Mouse (Mus musculus) MEL (cell line): Measurements from ENCODE around the gene Commd2. TPM values are rescaled to one million over a fixed set of nuclear protein-coding genes. Genes with fewer than 3 reads are reported as not detected.

Experiments used
- DNase-seq: peaks from one replicate; pipeline ENCODE4 v3.0.0; 2011; ENCODE audit warnings: low read depth, low spot score
- H3K27ac ChIP-seq: 2 replicates; pipeline ENCODE4 v1.5.1; 2012; ENCODE audit warnings: low read depth, mild to moderate bottlenecking, control low read depth, low read length, moderate library complexity; ENCODE audit not compliant: control insufficient read depth
- H3K27me3 ChIP-seq, 2 experiments: fragments of 150-350 bp in 1 of 2; sonication (generic) in 1 of 2; 2 replicates each; pipeline ENCODE4 v1.6.1; 2012; ENCODE audit warnings: low read length in 2 of 2, mild to moderate bottlenecking in 2 of 2, improper control_type of control experiment in 1 of 2, moderate library complexity in 1 of 2; ENCODE audit not compliant: insufficient read depth in 2 of 2, control insufficient read depth in 1 of 2
- H3K36me3 ChIP-seq, 2 experiments: 2 replicates each; pipeline ENCODE4 v1.6.1; 2012 to 2014; ENCODE audit warnings: low read length in 2 of 2, improper control_type of control experiment in 1 of 2, inconsistent platforms in 1 of 2, mild to moderate bottlenecking in 1 of 2; ENCODE audit not compliant: insufficient read depth in 2 of 2, control insufficient read depth in 1 of 2
- H3K4me1 ChIP-seq, 2 experiments: fragments of 150-350 bp in 1 of 2; sonication (generic) in 1 of 2; 2 replicates each; pipeline ENCODE4 v1.6.1; 2012; ENCODE audit warnings: low read length in 2 of 2, improper control_type of control experiment in 1 of 2, mild to moderate bottlenecking in 1 of 2; ENCODE audit not compliant: insufficient read depth in 2 of 2, control insufficient read depth in 1 of 2
- H3K4me3 ChIP-seq, 2 experiments: fragments of 150-350 bp in 1 of 2; sonication (generic) in 1 of 2; 2 replicates each; pipeline ENCODE4 v1.5.1; 2012; ENCODE audit warnings: low read depth in 2 of 2, low read length in 2 of 2, mild to moderate bottlenecking in 2 of 2, moderate library complexity in 2 of 2, control low read depth in 1 of 2, improper control_type of control experiment in 1 of 2; ENCODE audit not compliant: control insufficient read depth in 1 of 2, insufficient read depth in 1 of 2
- H3K79me2 ChIP-seq: 2 replicates; pipeline ENCODE4 v1.6.1; 2012; ENCODE audit warnings: mild to moderate bottlenecking, low read length, moderate library complexity; ENCODE audit not compliant: control insufficient read depth, poor library complexity, insufficient read depth
- H3K9ac ChIP-seq: 2 replicates; pipeline ENCODE4 v1.6.1; 2012; ENCODE audit warnings: low read depth, mild to moderate bottlenecking, control low read depth, low read length, moderate library complexity; ENCODE audit not compliant: control insufficient read depth, poor library complexity, severe bottlenecking
- H3K9me3 ChIP-seq: fragments of 150-350 bp; sonication (generic); replicated peaks from 2 replicates; pipeline ENCODE4 v1.6.1; 2012; ENCODE audit warnings: mild to moderate bottlenecking, low read length, improper control_type of control experiment, moderate library complexity; ENCODE audit not compliant: insufficient read depth
- BHLHE40 ChIP-seq: IDR thresholded peaks from 2 replicates; pipeline ENCODE4 v1.6.1; 2012; ENCODE audit warnings: low read depth, mild to moderate bottlenecking, inconsistent platforms, low read length, improper control_type of control experiment, borderline replicate concordance
- CHD1 ChIP-seq: IDR thresholded peaks from 2 replicates; pipeline ENCODE4 v1.6.1; 2012; ENCODE audit warnings: low read depth, mild to moderate bottlenecking, inconsistent platforms, low read length, improper control_type of control experiment
- CHD2 ChIP-seq: IDR thresholded peaks from 2 replicates; pipeline ENCODE4 v1.6.1; 2011; ENCODE audit warnings: low read length, improper control_type of control experiment
- CTCF ChIP-seq, 3 experiments: IDR thresholded peaks in 2 of 3; conservative IDR thresholded peaks in 1 of 3; 2 replicates each; pipeline ENCODE4 v1.5.1; 2011 to 2012; ENCODE audit warnings: low read length in 3 of 3, low read depth in 2 of 3, mild to moderate bottlenecking in 2 of 3, improper control_type of control experiment in 1 of 3, inconsistent platforms in 1 of 3, mixed read lengths in 1 of 3, moderate library complexity in 1 of 3; ENCODE audit not compliant: control insufficient read depth in 1 of 3, insufficient read depth in 1 of 3, poor library complexity in 1 of 3, severe bottlenecking in 1 of 3
- ELF1 ChIP-seq: IDR thresholded peaks from 2 replicates; pipeline ENCODE4 v1.6.1; 2014; ENCODE audit warnings: low read depth, mild to moderate bottlenecking, inconsistent platforms, low read length, improper control_type of control experiment, moderate library complexity
- ETS1 ChIP-seq: IDR thresholded peaks from 2 replicates; pipeline ENCODE4 v1.6.1; 2012; ENCODE audit warnings: low read depth, mild to moderate bottlenecking, inconsistent platforms, low read length, improper control_type of control experiment, moderate library complexity
- GABPA ChIP-seq: IDR thresholded peaks from 2 replicates; pipeline ENCODE4 v1.6.1; 2012; ENCODE audit warnings: low read depth, mild to moderate bottlenecking, inconsistent platforms, low read length, improper control_type of control experiment, moderate library complexity
- GATA1 ChIP-seq: IDR thresholded peaks from 2 replicates; pipeline ENCODE4 v1.6.1; 2011; ENCODE audit warnings: low read depth, low read length, improper control_type of control experiment
- HCFC1 ChIP-seq: IDR thresholded peaks from 2 replicates; pipeline ENCODE4 v1.6.1; 2012; ENCODE audit warnings: low read depth, mild to moderate bottlenecking, inconsistent platforms, low read length, improper control_type of control experiment, moderate library complexity
- JUND ChIP-seq: IDR thresholded peaks from 2 replicates; pipeline ENCODE4 v1.6.1; 2011; ENCODE audit warnings: low read depth, mild to moderate bottlenecking, improper control_type of control experiment, low read length
- MAFK ChIP-seq: IDR thresholded peaks from 2 replicates; pipeline ENCODE4 v1.6.1; 2011; ENCODE audit warnings: low read depth, mild to moderate bottlenecking, low read length, improper control_type of control experiment, borderline replicate concordance
- MAX ChIP-seq: IDR thresholded peaks from 2 replicates; pipeline ENCODE4 v1.6.1; 2011; ENCODE audit warnings: low read length, improper control_type of control experiment
- MAZ ChIP-seq: IDR thresholded peaks from 2 replicates; pipeline ENCODE4 v1.6.1; 2012; ENCODE audit warnings: low read depth, mild to moderate bottlenecking, inconsistent platforms, low read length, improper control_type of control experiment
- MEF2A ChIP-seq: IDR thresholded peaks from 2 replicates; pipeline ENCODE4 v1.6.1; 2014; ENCODE audit warnings: low read depth, mild to moderate bottlenecking, inconsistent platforms, low read length, improper control_type of control experiment; ENCODE audit not compliant: poor library complexity, insufficient replicate concordance, severe bottlenecking; ENCODE audit errors: extremely low read depth
- MXI1 ChIP-seq: IDR thresholded peaks from 2 replicates; pipeline ENCODE4 v1.6.1; 2011; ENCODE audit warnings: mild to moderate bottlenecking, low read depth, low read length, improper control_type of control experiment
- MYB ChIP-seq: IDR thresholded peaks from 2 replicates; pipeline ENCODE4 v1.6.1; 2011; ENCODE audit warnings: mild to moderate bottlenecking, low read depth, low read length, improper control_type of control experiment
- MYC ChIP-seq: IDR thresholded peaks from 2 replicates; pipeline ENCODE4 v1.6.1; 2011; ENCODE audit warnings: low read depth, mild to moderate bottlenecking, low read length, improper control_type of control experiment, moderate library complexity
- NELFE ChIP-seq: IDR thresholded peaks from 2 replicates; pipeline ENCODE4 v1.6.1; 2011; ENCODE audit warnings: low read depth, low read length, improper control_type of control experiment
- NRF1 ChIP-seq: IDR thresholded peaks from 2 replicates; pipeline ENCODE4 v1.6.1; 2014; ENCODE audit warnings: low read depth, mild to moderate bottlenecking, inconsistent platforms, low read length, improper control_type of control experiment, moderate library complexity; ENCODE audit not compliant: poor library complexity, insufficient read depth, severe bottlenecking
- POLR2A ChIP-seq, 2 experiments: IDR thresholded peaks; 2 replicates each; pipeline ENCODE4 v1.6.1; 2011 to 2012; ENCODE audit warnings: low read length in 2 of 2, mild to moderate bottlenecking in 2 of 2, control low read depth in 1 of 2, improper control_type of control experiment in 1 of 2, low read depth in 1 of 2, moderate library complexity in 1 of 2; ENCODE audit not compliant: control insufficient read depth in 1 of 2, insufficient read depth in 1 of 2, poor library complexity in 1 of 2
- POLR2AphosphoS5 ChIP-seq: IDR thresholded peaks from 2 replicates; pipeline ENCODE4 v1.6.1; 2012; ENCODE audit warnings: low read depth, borderline replicate concordance, mild to moderate bottlenecking, inconsistent platforms, low read length, moderate library complexity, mixed read lengths
- RCOR1 ChIP-seq: IDR thresholded peaks from 2 replicates; pipeline ENCODE4 v1.6.1; 2012; ENCODE audit warnings: low read depth, mild to moderate bottlenecking, inconsistent platforms, low read length, improper control_type of control experiment
- SIN3A ChIP-seq: IDR thresholded peaks from 2 replicates; pipeline ENCODE4 v1.6.1; 2012; ENCODE audit warnings: low read length, improper control_type of control experiment, inconsistent platforms
- SMC3 ChIP-seq: IDR thresholded peaks from 2 replicates; pipeline ENCODE4 v1.6.1; 2011; ENCODE audit warnings: low read depth, low read length, improper control_type of control experiment
- TAL1 ChIP-seq: IDR thresholded peaks from 2 replicates; pipeline ENCODE4 v1.6.1; 2012; ENCODE audit warnings: mild to moderate bottlenecking, inconsistent platforms, low read length, moderate library complexity, mixed read lengths
- TBP ChIP-seq: IDR thresholded peaks from 2 replicates; pipeline ENCODE4 v1.8.0; 2011; ENCODE audit warnings: low read depth, low read length, improper control_type of control experiment
- UBTF ChIP-seq: IDR thresholded peaks from 2 replicates; pipeline ENCODE4 v1.6.1; 2012; ENCODE audit warnings: low read depth, mild to moderate bottlenecking, inconsistent platforms, low read length, improper control_type of control experiment, moderate library complexity, borderline replicate concordance; ENCODE audit not compliant: insufficient read depth
- USF1 ChIP-seq: IDR thresholded peaks from 2 replicates; pipeline ENCODE4 v1.6.1; 2014; ENCODE audit warnings: low read depth, mild to moderate bottlenecking, inconsistent platforms, low read length, improper control_type of control experiment, moderate library complexity
- USF2 ChIP-seq, 2 experiments: IDR thresholded peaks; 2 replicates each; pipeline ENCODE4 v1.6.1; 2011 to 2012; ENCODE audit warnings: improper control_type of control experiment in 2 of 2, low read length in 2 of 2, borderline replicate concordance in 1 of 2, inconsistent platforms in 1 of 2, low read depth in 1 of 2, mild to moderate bottlenecking in 1 of 2; ENCODE audit not compliant: insufficient read depth in 1 of 2
- ZC3H11A ChIP-seq: IDR thresholded peaks from 2 replicates; pipeline ENCODE4 v1.6.1; 2012; ENCODE audit warnings: low read depth, mild to moderate bottlenecking, inconsistent platforms, low read length, improper control_type of control experiment
- ZKSCAN1 ChIP-seq: IDR thresholded peaks from 2 replicates; pipeline ENCODE4 v1.6.1; 2012; ENCODE audit warnings: low read depth, mild to moderate bottlenecking, inconsistent platforms, low read length, improper control_type of control experiment, moderate library complexity
- ZMIZ1 ChIP-seq: IDR thresholded peaks from 2 replicates; pipeline ENCODE4 v1.6.1; 2012; ENCODE audit warnings: low read depth, mild to moderate bottlenecking, inconsistent platforms, low read length, improper control_type of control experiment, moderate library complexity
- ZNF384 ChIP-seq: IDR thresholded peaks from 2 replicates; pipeline ENCODE4 v1.6.1; 2012; ENCODE audit warnings: low read depth, mild to moderate bottlenecking, inconsistent platforms, low read length, improper control_type of control experiment
- polyA plus RNA-seq, 2 experiments: library from polyadenylated mRNA; stranded (reverse) in 1 of 2; unstranded in 1 of 2; fragments of >175 nt in 1 of 2; fragments of >200 nt in 1 of 2; gene quantifications; 2 replicates each; pipeline versions ENCODE4 v1.2.1 to v1.2.4; 2012; ENCODE audit warnings: low replicate concordance in 2 of 2, low read depth in 1 of 2; ENCODE audit not compliant: insufficient read length in 2 of 2, insufficient read depth in 1 of 2, missing spikeins in 1 of 2
- total RNA-seq: library from RNA; depleted of rRNA; stranded (reverse); fragments of 300-350 nt; gene quantifications from 2 replicates; pipeline ENCODE4 v1.2.3, GENCODE M21; 2012

Commd2 gene
- total and polyA plus RNA-seq, 3 experiments: 47.7 to 61.6 TPM; not detected in 1

GRCm38 (mm10) chr3:57626954-57627513 is 24.5 kb downstream of the Commd2 start:
- H3K27me3 ChIP-seq: no peaks in the 10 kb centered on the region; a peak in 1 of 4 replicates
- H3K27ac ChIP-seq: peak overlapping the region; percentile 40
- H3K9ac ChIP-seq: peak overlapping the region; percentile 61
- H3K9me3 ChIP-seq: no peaks in the 10 kb centered on the region
- peak; percentile 72 for DNase-seq
- TF ChIP-seq MXI1 (no peak), ZNF384 (no peak), CHD1 (no peak), CTCF (IDR thresholded peaks at IDR 0.05 in 2 of 3, conservative IDR thresholded peaks at IDR 0.05 in 1 of 3; ENCODE audit: control insufficient read depth in 1 of 3, insufficient read depth in 1 of 3, low read depth in 2 of 3, low read length in 3 of 3, poor library complexity in 1 of 3, severe bottlenecking in 1 of 3) (no peak), CHD2 (no peak), USF2 (IDR thresholded peaks at IDR 0.05; ENCODE audit: borderline replicate concordance in 1 of 2, insufficient read depth in 1 of 2, low read depth in 1 of 2, low read length in 2 of 2) (no peak), HCFC1 (no peak), JUND (no peak), ELF1 (no peak), MAFK (no peak), SIN3A (peak; percentile 68), MYB (no peak), ZKSCAN1 (no peak), NELFE (no peak; the same call in 1 of the 2 replicates), ETS1 (no peak), RCOR1 (no peak), GATA1 (peak; percentile 72), UBTF (no peak), POLR2AphosphoS5 (no peak), ZMIZ1 (no peak), BHLHE40 (no peak), TBP (0 out of 2 replicates have a peak, but pooled peaks have one; percentile 14), MYC (no peak), MAZ (no peak), MAX (no peak), GABPA (no peak), USF1 (no peak), POLR2A (IDR thresholded peaks at IDR 0.05; ENCODE audit: control insufficient read depth in 1 of 2, insufficient read depth in 1 of 2, low read depth in 1 of 2, low read length in 2 of 2, poor library complexity in 1 of 2) (peak in 1 of 2 experiments; percentile 44; a peak in 2 of 4 replicates), SMC3 (no peak), MEF2A (no peak), NRF1 (no peak), TAL1 (no peak), ZC3H11A (no peak)
- no peaks in the 10 kb centered on the region for H3K79me2 ChIP-seq
- peaks cover 0 to 4% of the 10 kb centered on the region in 2 experiments; a peak in 1 of 4 replicates for H3K4me1 ChIP-seq
- H3K4me3 ChIP-seq: peak overlapping the region; percentile 72 to 86
- H3K36me3 ChIP-seq: peaks cover 0 to 6% of the 10 kb centered on the region in 2 experiments; a peak in 2 of 4 replicates
